Mouse (Mus musculus) liver, embryonic 15.5 days (tissue): ENCODE results near the gene Pknox2. TPM values are rescaled to one million over a fixed set of nuclear protein-coding genes. Genes with fewer than 3 reads are reported as not detected.

Experiments
- ATAC-seq: fragments of 200-750 bp; cut with Nextera tagmentation; 2 replicates; pipeline ENCODE4 v1.8.0; 2017; ENCODE audit warnings: moderate number of reproducible peaks, mild to moderate bottlenecking, moderate library complexity; ENCODE audit not compliant: insufficient read depth
- H3K27ac ChIP-seq: fragments of 300-500 bp; sonication (generic); replicated peaks from 2 replicates; pipeline ENCODE4 v1.5.1; 2015; ENCODE audit warnings: mild to moderate bottlenecking, inconsistent platforms
- H3K27me3 ChIP-seq: fragments of 300-500 bp; sonication (generic); 2 replicates; pipeline ENCODE4 v1.6.1; 2015; ENCODE audit warnings: mild to moderate bottlenecking, inconsistent platforms
- H3K36me3 ChIP-seq: fragments of 300-500 bp; sonication (generic); replicated peaks from 2 replicates; pipeline ENCODE4 v1.6.1; 2015; ENCODE audit warnings: moderate library complexity, mild to moderate bottlenecking, inconsistent platforms
- H3K4me1 ChIP-seq: fragments of 300-500 bp; sonication (generic); replicated peaks from 2 replicates; pipeline ENCODE4 v1.6.1; 2015; ENCODE audit warnings: inconsistent platforms
- H3K4me2 ChIP-seq: fragments of 300-500 bp; sonication (generic); 2 replicates; pipeline ENCODE4 v1.6.1; 2015; ENCODE audit warnings: moderate library complexity, mild to moderate bottlenecking, inconsistent platforms
- H3K4me3 ChIP-seq: fragments of 300-500 bp; sonication (generic); replicated peaks from 2 replicates; pipeline ENCODE4 v1.5.1; 2015; ENCODE audit warnings: mild to moderate bottlenecking, inconsistent platforms
- H3K9ac ChIP-seq: fragments of 300-500 bp; sonication (generic); 2 replicates; pipeline ENCODE4 v1.6.1; 2015; ENCODE audit warnings: moderate library complexity, mild to moderate bottlenecking, inconsistent platforms
- H3K9me3 ChIP-seq: fragments of 300-500 bp; sonication (generic); replicated peaks from 2 replicates; pipeline ENCODE4 v1.6.1; 2016; ENCODE audit warnings: inconsistent platforms
- WGBS: fragments of 180-500 bp; shearing (Covaris S2); methylation state at CpG from one replicate; pipeline ENCODE4 v1.1.7; 2015; ENCODE audit warnings: mixed read lengths; ENCODE audit not compliant: insufficient replicate concordance; 5-methylcytosine and 5-hydroxymethylcytosine counted together
- polyA plus RNA-seq: library from polyadenylated mRNA; unstranded; fragments of >200 nt; fragmentation: Nextera tagmentation; extraction: Ambion mirVana; gene quantifications from 2 replicates; pipeline ENCODE4 v1.2.1, GENCODE M21; 2015

Pknox2 gene
- polyA plus RNA-seq, 1 experiment from 2014 or later: 0.44 TPM

GRCm38 (mm10) chr9:36873796-36874195 is 273.4 kb downstream of the Pknox2 start:
- H3K9me3 ChIP-seq: no peaks in the 10 kb centered on the region
- no peak overlapping the region for H3K4me2 ChIP-seq
- H3K4me3 ChIP-seq: no peak overlapping the region
- no peaks in the 10 kb centered on the region for H3K4me1 ChIP-seq
- no peak overlapping the region for H3K9ac ChIP-seq
- no peaks in the 10 kb centered on the region for H3K27me3 ChIP-seq
- no peak for ATAC-seq
- no peak overlapping the region for H3K27ac ChIP-seq
- WGBS: 59% methylated on average over 2 of the region's 2 CpGs
- no peaks in the 10 kb centered on the region for H3K36me3 ChIP-seq

- Histone ChIP-seq H3K27me3 (no peaks in the 10 kb centered on the region), H3K27ac (no peak overlapping the region), H3K4me2 (no peak overlapping the region), H3K9ac (no peak overlapping the region), H3K4me3 (no peak overlapping the region), H3K4me1 (no peaks in the 10 kb centered on the region), H3K9me3 (no peaks in the 10 kb centered on the region), H3K36me3 (no peaks in the 10 kb centered on the region)
- WGBS: 27% methylated on average over 1 of the region's 1 CpGs
- no peak for ATAC-seq
Observed at GRCm38 (mm10) chr9:36870263-36870662, 276.9 kb downstream of the Pknox2 start.

- Histone ChIP-seq H3K27me3 (no peaks in the 10 kb centered on the region), H3K27ac (no peak overlapping the region), H3K4me3 (no peak overlapping the region), H3K4me1 (no peaks in the 10 kb centered on the region), H3K4me2 (no peak overlapping the region), H3K9ac (no peak overlapping the region), H3K9me3 (no peaks in the 10 kb centered on the region), H3K36me3 (no peaks in the 10 kb centered on the region)
- WGBS: 65% methylated on average over 6 of the region's 6 CpGs
- ATAC-seq: no peak
Observed at GRCm38 (mm10) chr9:36868662-36869061, 278.5 kb downstream of the Pknox2 start.

GRCm38 (mm10) chr9:36864862-36865813 is 282.1 kb downstream of the Pknox2 start:
- H3K9me3 ChIP-seq: no peaks in the 10 kb centered on the region
- H3K4me2 ChIP-seq: no peak overlapping the region
- H3K27ac ChIP-seq: no peak overlapping the region
- no peak for ATAC-seq
- no peak overlapping the region for H3K9ac ChIP-seq
- no peak overlapping the region for H3K4me3 ChIP-seq
- H3K27me3 ChIP-seq: no peaks in the 10 kb centered on the region
- no peaks in the 10 kb centered on the region for H3K36me3 ChIP-seq
- no peaks in the 10 kb centered on the region for H3K4me1 ChIP-seq
- WGBS: 30% methylated on average over 4 of the region's 4 CpGs

- WGBS: 27% methylated on average over 3 of the region's 3 CpGs
- Histone ChIP-seq H3K4me1 (no peaks in the 10 kb centered on the region), H3K4me3 (no peak overlapping the region), H3K27me3 (no peaks in the 10 kb centered on the region), H3K27ac (no peak overlapping the region), H3K9me3 (no peaks in the 10 kb centered on the region), H3K36me3 (no peaks in the 10 kb centered on the region), H3K4me2 (no peak overlapping the region), H3K9ac (no peak overlapping the region)
- ATAC-seq: no peak
Observed at GRCm38 (mm10) chr9:36863694-36864093, 283.5 kb downstream of the Pknox2 start.

GRCm38 (mm10) chr9:36862576-36862975 is 284.6 kb downstream of the Pknox2 start:
- Histone ChIP-seq H3K9me3 (no peaks in the 10 kb centered on the region), H3K27ac (no peak overlapping the region), H3K27me3 (no peaks in the 10 kb centered on the region), H3K4me1 (no peaks in the 10 kb centered on the region), H3K4me3 (no peak overlapping the region), H3K4me2 (no peak overlapping the region), H3K36me3 (no peaks in the 10 kb centered on the region), H3K9ac (no peak overlapping the region)
- no peak for ATAC-seq
- 21% methylated on average over 2 of the region's 2 CpGs for WGBS

GRCm38 (mm10) chr9:36858677-36859076 is 288.5 kb downstream of the Pknox2 start:
- H3K27ac ChIP-seq: no peak overlapping the region
- ATAC-seq: no peak
- H3K9me3 ChIP-seq: no peaks in the 10 kb centered on the region
- WGBS: 32% methylated on average over 4 of the region's 4 CpGs
- no peak overlapping the region for H3K4me2 ChIP-seq
- H3K9ac ChIP-seq: no peak overlapping the region
- H3K27me3 ChIP-seq: no peaks in the 10 kb centered on the region
- H3K4me3 ChIP-seq: no peak overlapping the region
- H3K4me1 ChIP-seq: no peaks in the 10 kb centered on the region
- no peaks in the 10 kb centered on the region for H3K36me3 ChIP-seq

- Histone ChIP-seq H3K4me3 (no peak overlapping the region), H3K27ac (no peak overlapping the region), H3K4me1 (no peaks in the 10 kb centered on the region), H3K4me2 (no peak overlapping the region), H3K9me3 (no peaks in the 10 kb centered on the region), H3K9ac (no peak overlapping the region), H3K36me3 (no peaks in the 10 kb centered on the region), H3K27me3 (no peaks in the 10 kb centered on the region)
- 26% methylated on average over 8 of the region's 8 CpGs for WGBS
- no peak for ATAC-seq
Observed at GRCm38 (mm10) chr9:36857476-36858117, 289.6 kb downstream of the Pknox2 start.

- Histone ChIP-seq H3K27me3 (no peaks in the 10 kb centered on the region), H3K9ac (no peak overlapping the region), H3K27ac (no peak overlapping the region), H3K4me2 (no peak overlapping the region), H3K4me1 (no peaks in the 10 kb centered on the region), H3K9me3 (no peaks in the 10 kb centered on the region), H3K4me3 (no peak overlapping the region), H3K36me3 (no peaks in the 10 kb centered on the region)
- WGBS: 46% methylated on average over 2 of the region's 2 CpGs
- ATAC-seq: no peak
Observed at GRCm38 (mm10) chr9:36856351-36856750, 290.9 kb downstream of the Pknox2 start.

GRCm38 (mm10) chr9:36852175-36852574 is 295.0 kb downstream of the Pknox2 start:
- Histone ChIP-seq H3K9me3 (no peaks in the 10 kb centered on the region), H3K36me3 (no peaks in the 10 kb centered on the region), H3K27me3 (no peaks in the 10 kb centered on the region), H3K4me2 (no peak overlapping the region), H3K9ac (no peak overlapping the region), H3K27ac (no peak overlapping the region), H3K4me1 (no peaks in the 10 kb centered on the region), H3K4me3 (no peak overlapping the region)
- ATAC-seq: no peak
- WGBS: 50% methylated on average over 2 of the region's 2 CpGs

- no peaks in the 10 kb centered on the region for H3K36me3 ChIP-seq
- WGBS: 32% methylated on average over 1 of the region's 1 CpGs
- H3K4me2 ChIP-seq: no peak overlapping the region
Observed at GRCm38 (mm10) chr9:36850091-36850490, 297.1 kb downstream of the Pknox2 start.

More at GRCm38 (mm10) chr9:36850091-36850490, 297.1 kb downstream of the Pknox2 start:
- ATAC-seq: no peak
- Histone ChIP-seq H3K4me1 (no peaks in the 10 kb centered on the region), H3K4me3 (no peak overlapping the region), H3K9ac (no peak overlapping the region), H3K27me3 (no peaks in the 10 kb centered on the region), H3K27ac (no peak overlapping the region), H3K9me3 (no peaks in the 10 kb centered on the region)
